Mouse (Mus musculus) MEL (cell line): ENCODE results near the gene Arhgap28. TPM values are rescaled to one million over a fixed set of nuclear protein-coding genes. Genes with fewer than 3 reads are reported as not detected.

Experiments used
- DNase-seq: peaks from one replicate; pipeline ENCODE4 v3.0.0; 2011; ENCODE audit warnings: low read depth, low spot score
- H3K27ac ChIP-seq: 2 replicates; pipeline ENCODE4 v1.5.1; 2012; ENCODE audit warnings: low read depth, mild to moderate bottlenecking, control low read depth, low read length, moderate library complexity; ENCODE audit not compliant: control insufficient read depth
- H3K27me3 ChIP-seq, 2 experiments: fragments of 150-350 bp in 1 of 2; sonication (generic) in 1 of 2; 2 replicates each; pipeline ENCODE4 v1.6.1; 2012; ENCODE audit warnings: low read length in 2 of 2, mild to moderate bottlenecking in 2 of 2, improper control_type of control experiment in 1 of 2, moderate library complexity in 1 of 2; ENCODE audit not compliant: insufficient read depth in 2 of 2, control insufficient read depth in 1 of 2
- H3K36me3 ChIP-seq, 2 experiments: 2 replicates each; pipeline ENCODE4 v1.6.1; 2012 to 2014; ENCODE audit warnings: low read length in 2 of 2, improper control_type of control experiment in 1 of 2, inconsistent platforms in 1 of 2, mild to moderate bottlenecking in 1 of 2; ENCODE audit not compliant: insufficient read depth in 2 of 2, control insufficient read depth in 1 of 2
- H3K4me1 ChIP-seq, 2 experiments: fragments of 150-350 bp in 1 of 2; sonication (generic) in 1 of 2; 2 replicates each; pipeline ENCODE4 v1.6.1; 2012; ENCODE audit warnings: low read length in 2 of 2, improper control_type of control experiment in 1 of 2, mild to moderate bottlenecking in 1 of 2; ENCODE audit not compliant: insufficient read depth in 2 of 2, control insufficient read depth in 1 of 2
- H3K4me3 ChIP-seq, 2 experiments: fragments of 150-350 bp in 1 of 2; sonication (generic) in 1 of 2; 2 replicates each; pipeline ENCODE4 v1.5.1; 2012; ENCODE audit warnings: low read depth in 2 of 2, low read length in 2 of 2, mild to moderate bottlenecking in 2 of 2, moderate library complexity in 2 of 2, control low read depth in 1 of 2, improper control_type of control experiment in 1 of 2; ENCODE audit not compliant: control insufficient read depth in 1 of 2, insufficient read depth in 1 of 2
- H3K79me2 ChIP-seq: 2 replicates; pipeline ENCODE4 v1.6.1; 2012; ENCODE audit warnings: mild to moderate bottlenecking, low read length, moderate library complexity; ENCODE audit not compliant: control insufficient read depth, poor library complexity, insufficient read depth
- H3K9ac ChIP-seq: 2 replicates; pipeline ENCODE4 v1.6.1; 2012; ENCODE audit warnings: low read depth, mild to moderate bottlenecking, control low read depth, low read length, moderate library complexity; ENCODE audit not compliant: control insufficient read depth, poor library complexity, severe bottlenecking
- H3K9me3 ChIP-seq: fragments of 150-350 bp; sonication (generic); replicated peaks from 2 replicates; pipeline ENCODE4 v1.6.1; 2012; ENCODE audit warnings: mild to moderate bottlenecking, low read length, improper control_type of control experiment, moderate library complexity; ENCODE audit not compliant: insufficient read depth
- BHLHE40 ChIP-seq: IDR thresholded peaks from 2 replicates; pipeline ENCODE4 v1.6.1; 2012; ENCODE audit warnings: low read depth, mild to moderate bottlenecking, inconsistent platforms, low read length, improper control_type of control experiment, borderline replicate concordance
- CHD1 ChIP-seq: IDR thresholded peaks from 2 replicates; pipeline ENCODE4 v1.6.1; 2012; ENCODE audit warnings: low read depth, mild to moderate bottlenecking, inconsistent platforms, low read length, improper control_type of control experiment
- CHD2 ChIP-seq: IDR thresholded peaks from 2 replicates; pipeline ENCODE4 v1.6.1; 2011; ENCODE audit warnings: low read length, improper control_type of control experiment
- E2F4 ChIP-seq: IDR thresholded peaks from 2 replicates; pipeline ENCODE4 v1.6.1; 2011; ENCODE audit warnings: low read depth, low read length, improper control_type of control experiment, borderline replicate concordance
- ELF1 ChIP-seq: IDR thresholded peaks from 2 replicates; pipeline ENCODE4 v1.6.1; 2014; ENCODE audit warnings: low read depth, mild to moderate bottlenecking, inconsistent platforms, low read length, improper control_type of control experiment, moderate library complexity
- ETS1 ChIP-seq: IDR thresholded peaks from 2 replicates; pipeline ENCODE4 v1.6.1; 2012; ENCODE audit warnings: low read depth, mild to moderate bottlenecking, inconsistent platforms, low read length, improper control_type of control experiment, moderate library complexity
- GABPA ChIP-seq: IDR thresholded peaks from 2 replicates; pipeline ENCODE4 v1.6.1; 2012; ENCODE audit warnings: low read depth, mild to moderate bottlenecking, inconsistent platforms, low read length, improper control_type of control experiment, moderate library complexity
- GATA1 ChIP-seq: IDR thresholded peaks from 2 replicates; pipeline ENCODE4 v1.6.1; 2011; ENCODE audit warnings: low read depth, low read length, improper control_type of control experiment
- HCFC1 ChIP-seq: IDR thresholded peaks from 2 replicates; pipeline ENCODE4 v1.6.1; 2012; ENCODE audit warnings: low read depth, mild to moderate bottlenecking, inconsistent platforms, low read length, improper control_type of control experiment, moderate library complexity
- JUND ChIP-seq: IDR thresholded peaks from 2 replicates; pipeline ENCODE4 v1.6.1; 2011; ENCODE audit warnings: low read depth, mild to moderate bottlenecking, improper control_type of control experiment, low read length
- KAT2A ChIP-seq: conservative IDR thresholded peaks from 2 replicates; pipeline ENCODE4 v1.6.1; 2012; ENCODE audit warnings: low read depth, low read length, improper control_type of control experiment, inconsistent platforms
- MXI1 ChIP-seq: IDR thresholded peaks from 2 replicates; pipeline ENCODE4 v1.6.1; 2011; ENCODE audit warnings: mild to moderate bottlenecking, low read depth, low read length, improper control_type of control experiment
- MYB ChIP-seq: IDR thresholded peaks from 2 replicates; pipeline ENCODE4 v1.6.1; 2011; ENCODE audit warnings: mild to moderate bottlenecking, low read depth, low read length, improper control_type of control experiment
- MYC ChIP-seq: IDR thresholded peaks from 2 replicates; pipeline ENCODE4 v1.6.1; 2011; ENCODE audit warnings: low read depth, mild to moderate bottlenecking, low read length, improper control_type of control experiment, moderate library complexity
- NELFE ChIP-seq: IDR thresholded peaks from 2 replicates; pipeline ENCODE4 v1.6.1; 2011; ENCODE audit warnings: low read depth, low read length, improper control_type of control experiment
- POLR2A ChIP-seq, 2 experiments: IDR thresholded peaks; 2 replicates each; pipeline ENCODE4 v1.6.1; 2011 to 2012; ENCODE audit warnings: low read length in 2 of 2, mild to moderate bottlenecking in 2 of 2, control low read depth in 1 of 2, improper control_type of control experiment in 1 of 2, low read depth in 1 of 2, moderate library complexity in 1 of 2; ENCODE audit not compliant: control insufficient read depth in 1 of 2, insufficient read depth in 1 of 2, poor library complexity in 1 of 2
- RAD21 ChIP-seq: IDR thresholded peaks from 2 replicates; pipeline ENCODE4 v1.6.1; 2011; ENCODE audit warnings: mild to moderate bottlenecking, low read depth, low read length, improper control_type of control experiment
- RCOR1 ChIP-seq: IDR thresholded peaks from 2 replicates; pipeline ENCODE4 v1.6.1; 2012; ENCODE audit warnings: low read depth, mild to moderate bottlenecking, inconsistent platforms, low read length, improper control_type of control experiment
- SIN3A ChIP-seq: IDR thresholded peaks from 2 replicates; pipeline ENCODE4 v1.6.1; 2012; ENCODE audit warnings: low read length, improper control_type of control experiment, inconsistent platforms
- SMC3 ChIP-seq: IDR thresholded peaks from 2 replicates; pipeline ENCODE4 v1.6.1; 2011; ENCODE audit warnings: low read depth, low read length, improper control_type of control experiment
- TBP ChIP-seq: IDR thresholded peaks from 2 replicates; pipeline ENCODE4 v1.8.0; 2011; ENCODE audit warnings: low read depth, low read length, improper control_type of control experiment
- USF2 ChIP-seq, 2 experiments: IDR thresholded peaks; 2 replicates each; pipeline ENCODE4 v1.6.1; 2011 to 2012; ENCODE audit warnings: improper control_type of control experiment in 2 of 2, low read length in 2 of 2, borderline replicate concordance in 1 of 2, inconsistent platforms in 1 of 2, low read depth in 1 of 2, mild to moderate bottlenecking in 1 of 2; ENCODE audit not compliant: insufficient read depth in 1 of 2
- ZC3H11A ChIP-seq: IDR thresholded peaks from 2 replicates; pipeline ENCODE4 v1.6.1; 2012; ENCODE audit warnings: low read depth, mild to moderate bottlenecking, inconsistent platforms, low read length, improper control_type of control experiment
- ZKSCAN1 ChIP-seq: IDR thresholded peaks from 2 replicates; pipeline ENCODE4 v1.6.1; 2012; ENCODE audit warnings: low read depth, mild to moderate bottlenecking, inconsistent platforms, low read length, improper control_type of control experiment, moderate library complexity
- polyA plus RNA-seq, 2 experiments: library from polyadenylated mRNA; stranded (reverse) in 1 of 2; unstranded in 1 of 2; fragments of >175 nt in 1 of 2; fragments of >200 nt in 1 of 2; gene quantifications; 2 replicates each; pipeline versions ENCODE4 v1.2.1 to v1.2.4; 2012; ENCODE audit warnings: low replicate concordance in 2 of 2, low read depth in 1 of 2; ENCODE audit not compliant: insufficient read length in 2 of 2, insufficient read depth in 1 of 2, missing spikeins in 1 of 2
- total RNA-seq: library from RNA; depleted of rRNA; stranded (reverse); fragments of 300-350 nt; gene quantifications from 2 replicates; pipeline ENCODE4 v1.2.3, GENCODE M21; 2012

The Arhgap28 gene
- total and polyA plus RNA-seq, 3 experiments: not detected

- H3K4me3 ChIP-seq: no peak overlapping the region
These were observed 58.5 kb downstream of the Arhgap28 start for GRCm38 (mm10) chr17:67945453-67945852.

DNA sequence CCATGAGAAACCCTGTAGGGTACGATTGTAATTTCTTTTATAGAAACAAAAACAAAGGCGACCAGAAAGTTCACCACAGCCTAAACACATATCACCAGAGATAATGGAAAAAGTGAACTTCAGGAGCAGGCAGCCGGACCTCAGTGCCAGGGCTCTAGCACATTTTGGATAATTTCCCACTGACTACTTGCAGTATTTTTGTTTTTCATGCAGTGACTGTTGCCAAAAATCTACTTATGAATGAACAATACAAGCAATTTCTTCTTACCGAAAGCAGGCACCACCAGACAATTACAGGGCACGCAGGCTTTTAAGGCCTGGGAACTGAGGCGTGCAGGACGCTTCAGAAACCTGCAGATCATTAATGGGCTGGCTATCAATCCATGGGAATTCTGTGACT, 59.7 kb downstream of the Arhgap28 start:
- Histone ChIP-seq H3K27ac (no peak overlapping the region), H3K79me2 (no peaks in the 10 kb centered on the region), H3K9ac (no peak overlapping the region), H3K36me3 (no peaks in the 10 kb centered on the region), H3K9me3 (no peaks in the 10 kb centered on the region), H3K4me3 (no peak overlapping the region), H3K4me1 (no peaks in the 10 kb centered on the region), H3K27me3 (no peaks in the 10 kb centered on the region)
- TF ChIP-seq KAT2A (no peak), E2F4 (no peak), TBP (no peak), USF2 (IDR thresholded peaks at IDR 0.05; ENCODE audit: borderline replicate concordance in 1 of 2, insufficient read depth in 1 of 2, low read depth in 1 of 2, low read length in 2 of 2) (no peak)
- no peak for DNase-seq

More at GRCm38 (mm10) chr17:67945453-67945852, 58.5 kb downstream of the Arhgap28 start:
- Histone ChIP-seq H3K36me3 (no peaks in the 10 kb centered on the region), H3K79me2 (no peaks in the 10 kb centered on the region), H3K27ac (no peak overlapping the region), H3K9ac (no peak overlapping the region), H3K9me3 (no peaks in the 10 kb centered on the region), H3K4me1 (no peaks in the 10 kb centered on the region), H3K27me3 (no peaks in the 10 kb centered on the region)
- DNase-seq: no peak
- TF ChIP-seq GATA1: no peak
- no peak for TF ChIP-seq RCOR1
- no peak for TF ChIP-seq SIN3A
- TF ChIP-seq ELF1: no peak
- no peak for TF ChIP-seq RAD21
- no peak for TF ChIP-seq MXI1
- no peak for TF ChIP-seq CHD2

- TF ChIP-seq CHD1 (no peak), JUND (no peak), ZC3H11A (no peak), ZKSCAN1 (no peak), GABPA (no peak), SIN3A (no peak), POLR2A (IDR thresholded peaks at IDR 0.05; ENCODE audit: control insufficient read depth in 1 of 2, insufficient read depth in 1 of 2, low read depth in 1 of 2, low read length in 2 of 2, poor library complexity in 1 of 2) (no peak), NELFE (no peak), MYB (no peak), USF2 (IDR thresholded peaks at IDR 0.05; ENCODE audit: borderline replicate concordance in 1 of 2, insufficient read depth in 1 of 2, low read depth in 1 of 2, low read length in 2 of 2) (no peak), BHLHE40 (no peak), MXI1 (no peak), RAD21 (no peak), ETS1 (no peak), MYC (no peak), HCFC1 (no peak), SMC3 (no peak)
These were observed 62.9 kb downstream of the Arhgap28 start for GRCm38 (mm10) chr17:67941026-67941425.

More at GRCm38 (mm10) chr17:67941026-67941425, 62.9 kb downstream of the Arhgap28 start:
- H3K4me1 ChIP-seq: no peaks in the 10 kb centered on the region
- no peaks in the 10 kb centered on the region for H3K79me2 ChIP-seq
- no peaks in the 10 kb centered on the region for H3K27me3 ChIP-seq
- no peak overlapping the region for H3K9ac ChIP-seq
- no peak overlapping the region for H3K27ac ChIP-seq
- H3K9me3 ChIP-seq: no peaks in the 10 kb centered on the region
- no peaks in the 10 kb centered on the region for H3K36me3 ChIP-seq
- no peak for DNase-seq
- no peak overlapping the region for H3K4me3 ChIP-seq
